Mouse (Mus musculus) erythroblast, embryonic 14.5 days (primary cell): Measurements from ENCODE around the gene Ltbp1.

Experiments used
- GATA1 ChIP-seq: IDR thresholded peaks from 2 replicates; pipeline ENCODE4 v1.6.1; 2012; ENCODE audit warnings: low read length, inconsistent platforms, mixed read lengths
- TAL1 ChIP-seq: IDR thresholded peaks from 3 replicates; pipeline ENCODE4 v1.6.1; 2012; ENCODE audit warnings: low read length, inconsistent platforms, mixed read lengths

DNA sequence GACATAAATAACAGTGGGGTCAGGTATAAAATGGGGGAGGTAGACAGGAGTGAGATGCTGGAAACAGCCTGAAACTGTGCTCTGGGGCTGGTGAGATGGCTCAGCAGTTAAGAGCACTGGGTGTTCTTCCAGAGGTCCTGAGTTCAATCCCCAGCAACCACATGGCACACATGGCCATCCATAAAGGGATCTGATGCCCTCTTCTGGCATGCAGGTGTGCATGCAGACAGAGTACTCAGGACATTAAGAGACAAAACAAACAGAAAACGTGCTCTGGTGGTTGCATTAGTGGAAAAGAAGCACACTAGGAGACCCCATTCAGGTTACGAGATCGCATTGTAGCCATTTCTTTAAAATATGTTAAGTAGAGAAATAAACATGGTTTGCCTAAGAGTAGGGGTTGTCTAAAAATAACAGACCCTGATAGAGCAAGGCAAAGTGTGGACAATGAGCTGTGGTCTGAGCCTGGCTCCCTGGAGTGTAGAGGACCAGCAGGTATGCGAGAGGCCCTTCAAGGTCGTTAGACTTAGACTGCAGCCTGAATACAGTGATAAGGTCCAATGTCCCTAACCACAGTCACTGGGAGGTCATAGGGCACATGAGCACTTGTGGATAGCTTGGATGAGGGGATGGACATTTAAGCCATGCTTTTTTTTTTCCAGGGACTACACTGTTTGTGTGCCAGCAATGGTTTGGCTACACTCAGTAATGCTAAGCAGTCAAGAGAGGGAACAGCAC is 369.1 kb downstream of the Ltbp1 start:
- TF ChIP-seq GATA1: no peak
- TF ChIP-seq TAL1: no peak
